Mouse (Mus musculus): ENCODE measurements at regions not wholly inside any gene's neighbourhood (a gene's known extent, or its start where the extent isn't known, plus 50 kb on each side); places are given as distances from the start of the nearest gene placed in this dataset.
A peak's percentile ranks its signal among the peaks of the same experiment; 100 is the strongest.

GRCm38 (mm10) chr12:27538210-27538609, 195.8 kb upstream of the Sox11 start:
- 33% methylated on average over 4 of the region's 4 CpGs for WGBS
- H3K4me1 ChIP-seq (ENCODE audit: control insufficient read depth, insufficient read depth, low read length) = peaks cover 15% of the 10 kb centered on the region
- ATAC-seq (ENCODE audit: low read depth) = no peak
- H3K9ac ChIP-seq (ENCODE audit: low read depth, low read length) = no peak overlapping the region
- no peak for DNase-seq (ENCODE audit: low spot score)
- no peaks in the 10 kb centered on the region for H3K36me3 ChIP-seq (ENCODE audit: control insufficient read depth, insufficient read depth, low read length)
- H3K27me3 ChIP-seq (replicated peaks; ENCODE audit: control insufficient read depth, insufficient read depth, low read length) = no peaks in the 10 kb centered on the region
- no peak overlapping the region for H3K27ac ChIP-seq (replicated peaks; ENCODE audit: low read depth, low read length)
- H3K9me3 ChIP-seq (ENCODE audit: control insufficient read depth, low read length) = no peaks in the 10 kb centered on the region
- H3K4me3 ChIP-seq (ENCODE audit: low read depth, low read length) = no peak overlapping the region
- H3K4me2 ChIP-seq (ENCODE audit: low read depth, low read length) = no peak overlapping the region

- DNase-seq (ENCODE audit: low spot score) = peak; percentile 37
- H3K27ac ChIP-seq (replicated peaks; ENCODE audit: low read depth, low read length) = no peak overlapping the region
- H3K4me1 ChIP-seq (ENCODE audit: control insufficient read depth, insufficient read depth, low read length) = peaks cover 15% of the 10 kb centered on the region
- ATAC-seq (ENCODE audit: low read depth) = peak; percentile 70
- no peaks in the 10 kb centered on the region for H3K27me3 ChIP-seq (replicated peaks; ENCODE audit: control insufficient read depth, insufficient read depth, low read length)
- H3K36me3 ChIP-seq (ENCODE audit: control insufficient read depth, insufficient read depth, low read length) = no peaks in the 10 kb centered on the region
- H3K9ac ChIP-seq (ENCODE audit: low read depth, low read length) = no peak overlapping the region
- WGBS = 58% methylated on average over 3 of the region's 3 CpGs
- peak overlapping the region; percentile 46; the same call in 1 of the 2 replicates for H3K4me2 ChIP-seq (ENCODE audit: low read depth, low read length)
- H3K4me3 ChIP-seq (ENCODE audit: low read depth, low read length) = no peak overlapping the region
- no peaks in the 10 kb centered on the region for H3K9me3 ChIP-seq (ENCODE audit: control insufficient read depth, low read length)
Measured at GRCm38 (mm10) chr12:27537507-27537906, 195.1 kb upstream of the Sox11 start.

GRCm38 (mm10) chr12:27537017-27537416, 194.6 kb upstream of the Sox11 start:
- no peak overlapping the region for H3K9ac ChIP-seq (ENCODE audit: low read depth, low read length)
- DNase-seq (ENCODE audit: low spot score) (peak; percentile 83), ATAC-seq (ENCODE audit: low read depth) (peak; percentile 55; the same call in 1 of the 2 replicates)
- no peaks in the 10 kb centered on the region for H3K36me3 ChIP-seq (ENCODE audit: control insufficient read depth, insufficient read depth, low read length)
- H3K9me3 ChIP-seq (ENCODE audit: control insufficient read depth, low read length) = no peaks in the 10 kb centered on the region
- H3K27me3 ChIP-seq (replicated peaks; ENCODE audit: control insufficient read depth, insufficient read depth, low read length) = no peaks in the 10 kb centered on the region
- H3K4me3 ChIP-seq (ENCODE audit: low read depth, low read length) = no peak overlapping the region
- peak overlapping the region; percentile 46 for H3K4me2 ChIP-seq (ENCODE audit: low read depth, low read length)
- H3K4me1 ChIP-seq (ENCODE audit: control insufficient read depth, insufficient read depth, low read length) = peaks cover 15% of the 10 kb centered on the region
- 16% methylated on average over 9 of the region's 9 CpGs for WGBS
- H3K27ac ChIP-seq (replicated peaks; ENCODE audit: low read depth, low read length) = peak overlapping the region; percentile 36; the same call in 1 of the 2 replicates

- H3K4me2 ChIP-seq (ENCODE audit: low read depth, low read length) = no peak overlapping the region
- ATAC-seq (ENCODE audit: low read depth) = no peak
- H3K4me1 ChIP-seq (ENCODE audit: control insufficient read depth, insufficient read depth, low read length) = no peaks in the 10 kb centered on the region
- H3K27ac ChIP-seq (replicated peaks; ENCODE audit: low read depth, low read length) = no peak overlapping the region
- H3K27me3 ChIP-seq (replicated peaks; ENCODE audit: control insufficient read depth, insufficient read depth, low read length) = no peaks in the 10 kb centered on the region
- no peak overlapping the region for H3K4me3 ChIP-seq (ENCODE audit: low read depth, low read length)
- H3K9me3 ChIP-seq (ENCODE audit: control insufficient read depth, low read length) = no peaks in the 10 kb centered on the region
- no peak for DNase-seq (ENCODE audit: low spot score)
- no peaks in the 10 kb centered on the region for H3K36me3 ChIP-seq (ENCODE audit: control insufficient read depth, insufficient read depth, low read length)
- H3K9ac ChIP-seq (ENCODE audit: low read depth, low read length) = no peak overlapping the region
- WGBS = 46% methylated on average over 2 of the region's 2 CpGs
Measured at GRCm38 (mm10) chr12:27525604-27526003, 183.2 kb upstream of the Sox11 start.

- H3K27ac ChIP-seq (replicated peaks; ENCODE audit: low read depth, low read length) = no peak overlapping the region
- H3K9ac ChIP-seq (ENCODE audit: low read depth, low read length) = no peak overlapping the region
- no peak for DNase-seq (ENCODE audit: low spot score)
- H3K27me3 ChIP-seq (replicated peaks; ENCODE audit: control insufficient read depth, insufficient read depth, low read length) = no peaks in the 10 kb centered on the region
- WGBS = 81% methylated on average over 3 of the region's 3 CpGs
- H3K4me2 ChIP-seq (ENCODE audit: low read depth, low read length) = no peak overlapping the region
- no peak overlapping the region for H3K4me3 ChIP-seq (ENCODE audit: low read depth, low read length)
- no peaks in the 10 kb centered on the region for H3K9me3 ChIP-seq (ENCODE audit: control insufficient read depth, low read length)
- no peak for ATAC-seq (ENCODE audit: low read depth)
- no peaks in the 10 kb centered on the region for H3K4me1 ChIP-seq (ENCODE audit: control insufficient read depth, insufficient read depth, low read length)
- no peaks in the 10 kb centered on the region for H3K36me3 ChIP-seq (ENCODE audit: control insufficient read depth, insufficient read depth, low read length)
Measured at GRCm38 (mm10) chr12:27513253-27513652, 170.9 kb upstream of the Sox11 start.

GRCm38 (mm10) chr12:27508226-27508560, 165.8 kb upstream of the Sox11 start:
- Histone ChIP-seq H3K36me3 (ENCODE audit: control insufficient read depth, insufficient read depth, low read length) (no peaks in the 10 kb centered on the region), H3K4me2 (ENCODE audit: low read depth, low read length) (no peak overlapping the region), H3K27me3 (replicated peaks; ENCODE audit: control insufficient read depth, insufficient read depth, low read length) (no peaks in the 10 kb centered on the region), H3K27ac (replicated peaks; ENCODE audit: low read depth, low read length) (no peak overlapping the region), H3K4me3 (ENCODE audit: low read depth, low read length) (no peak overlapping the region), H3K4me1 (ENCODE audit: control insufficient read depth, insufficient read depth, low read length) (no peaks in the 10 kb centered on the region), H3K9me3 (ENCODE audit: control insufficient read depth, low read length) (no peaks in the 10 kb centered on the region), H3K9ac (ENCODE audit: low read depth, low read length) (no peak overlapping the region)
- ATAC-seq (ENCODE audit: low read depth) (no peak), DNase-seq (ENCODE audit: low spot score) (no peak)

GRCm38 (mm10) chr12:27507523-27508225, 165.3 kb upstream of the Sox11 start:
- H3K36me3 ChIP-seq (ENCODE audit: control insufficient read depth, insufficient read depth, low read length) = no peaks in the 10 kb centered on the region
- DNase-seq (ENCODE audit: low spot score) = no peak
- no peak overlapping the region for H3K4me3 ChIP-seq (ENCODE audit: low read depth, low read length)
- H3K4me1 ChIP-seq (ENCODE audit: control insufficient read depth, insufficient read depth, low read length) = peaks cover 5% of the 10 kb centered on the region
- H3K9me3 ChIP-seq (ENCODE audit: control insufficient read depth, low read length) = no peaks in the 10 kb centered on the region
- no peak overlapping the region for H3K4me2 ChIP-seq (ENCODE audit: low read depth, low read length)
- no peak for ATAC-seq (ENCODE audit: low read depth)
- H3K9ac ChIP-seq (ENCODE audit: low read depth, low read length) = no peak overlapping the region
- no peak overlapping the region for H3K27ac ChIP-seq (replicated peaks; ENCODE audit: low read depth, low read length)
- no peaks in the 10 kb centered on the region for H3K27me3 ChIP-seq (replicated peaks; ENCODE audit: control insufficient read depth, insufficient read depth, low read length)
- WGBS = 66% methylated on average over 5 of the region's 5 CpGs

- Histone ChIP-seq H3K27ac (replicated peaks; ENCODE audit: low read depth, low read length) (no peak overlapping the region), H3K9me3 (ENCODE audit: control insufficient read depth, low read length) (no peaks in the 10 kb centered on the region), H3K4me1 (ENCODE audit: control insufficient read depth, insufficient read depth, low read length) (peaks cover 19% of the 10 kb centered on the region), H3K9ac (ENCODE audit: low read depth, low read length) (no peak overlapping the region), H3K4me2 (ENCODE audit: low read depth, low read length) (no peak overlapping the region), H3K36me3 (ENCODE audit: control insufficient read depth, insufficient read depth, low read length) (no peaks in the 10 kb centered on the region), H3K4me3 (ENCODE audit: low read depth, low read length) (no peak overlapping the region), H3K27me3 (replicated peaks; ENCODE audit: control insufficient read depth, insufficient read depth, low read length) (no peaks in the 10 kb centered on the region)
- DNase-seq (ENCODE audit: low spot score) = peak; percentile 80
- WGBS = 20% methylated on average over 6 of the region's 6 CpGs
- ATAC-seq (ENCODE audit: low read depth) = peak; percentile 70
Measured at GRCm38 (mm10) chr12:27502716-27503486, 160.5 kb upstream of the Sox11 start.
